Mouse (Mus musculus) bone marrow, adult 2 months (tissue): ENCODE measurements around the gene P4ha2.

Source experiments
- CTCF ChIP-seq: fragments of 200-500 bp; IDR thresholded peaks from 2 replicates; pipeline ENCODE4 v1.5.1; 2011; ENCODE audit warnings: low read length, control low read depth; ENCODE audit not compliant: control insufficient read depth, insufficient read depth
- POLR2A ChIP-seq: fragments of 200-500 bp; IDR thresholded peaks from 2 replicates; pipeline ENCODE4 v1.6.1; 2011; ENCODE audit warnings: low read depth, mild to moderate bottlenecking, control low read depth, low read length, borderline replicate concordance; ENCODE audit not compliant: control insufficient read depth

GRCm38 (mm10) chr11:54068520-54069371 is 31.1 kb upstream of the P4ha2 start, which contains the start of gene Pdlim4:
- TF ChIP-seq CTCF (no peak), POLR2A (no peak)
